Mouse (Mus musculus): ENCODE results near the gene Vps13c.

The Vps13c gene

GRCm38 (mm10) chr9:67831359-67832045 is 8.7 kb upstream of the Vps13c start:
- DNase-seq (ENCODE audit: low spot score in 2 of 2): no peak

- DNase-seq (ENCODE audit: low spot score in 2 of 2): peak in 1 of 2 experiments; percentile 11
Observed at GRCm38 (mm10) chr9:67832046-67832605, 8.1 kb upstream of the Vps13c start, which contains the start of gene C2cd4a. TSS of gene C2cd4a (minus strand) at chr9:67832330.

- DNase-seq (ENCODE audit: low spot score in 2 of 2): no peak
Observed at GRCm38 (mm10) chr9:67834535-67834934, 5.7 kb upstream of the Vps13c start.

- DNase-seq (ENCODE audit: low spot score in 2 of 2): no peak
Observed at GRCm38 (mm10) chr9:67837311-67837710, 2.9 kb upstream of the Vps13c start.

- no peak for DNase-seq (ENCODE audit: low spot score in 2 of 2)
Observed at GRCm38 (mm10) chr9:67842797-67843196, 2.6 kb downstream of the Vps13c start.

- no peak for DNase-seq (ENCODE audit: low spot score in 2 of 2)
Observed at GRCm38 (mm10) chr9:67845012-67845411, 4.8 kb downstream of the Vps13c start.

- DNase-seq (ENCODE audit: low spot score in 2 of 2): no peak
Observed at GRCm38 (mm10) chr9:67845648-67846047, 5.5 kb downstream of the Vps13c start.

- no peak for DNase-seq (ENCODE audit: low spot score in 2 of 2)
Observed at GRCm38 (mm10) chr9:67846089-67846488, 5.9 kb downstream of the Vps13c start.

GRCm38 (mm10) chr9:67847606-67848005 is 7.4 kb downstream of the Vps13c start:
- peak in 1 of 2 experiments; percentile 19 for DNase-seq (ENCODE audit: low spot score in 2 of 2)

- DNase-seq (ENCODE audit: low spot score in 2 of 2): no peak
Observed at GRCm38 (mm10) chr9:67849397-67849796, 9.2 kb downstream of the Vps13c start.

- no peak for DNase-seq (ENCODE audit: low spot score in 2 of 2)
Observed at GRCm38 (mm10) chr9:67849846-67850245, 9.7 kb downstream of the Vps13c start.

- no peak for DNase-seq (ENCODE audit: low spot score in 2 of 2)
Observed at GRCm38 (mm10) chr9:67851150-67851549, 11.0 kb downstream of the Vps13c start.

GRCm38 (mm10) chr9:67860273-67860672 is 20.1 kb downstream of the Vps13c start:
- DNase-seq (ENCODE audit: low spot score in 2 of 2): no peak

- no peak for DNase-seq (ENCODE audit: low spot score in 2 of 2)
Observed at GRCm38 (mm10) chr9:67863332-67863731, 23.1 kb downstream of the Vps13c start.

GRCm38 (mm10) chr9:67864011-67864410 is 23.8 kb downstream of the Vps13c start:
- DNase-seq (ENCODE audit: low spot score in 2 of 2): no peak

- no peak for DNase-seq (ENCODE audit: low spot score in 2 of 2)
Observed at GRCm38 (mm10) chr9:67865411-67865810, 25.2 kb downstream of the Vps13c start.

- no peak for DNase-seq (ENCODE audit: low spot score in 2 of 2)
Observed at GRCm38 (mm10) chr9:67867411-67867810, 27.2 kb downstream of the Vps13c start.

GRCm38 (mm10) chr9:67869691-67870450 is 29.7 kb downstream of the Vps13c start:
- DNase-seq (ENCODE audit: low spot score in 2 of 2): no peak

- DNase-seq (ENCODE audit: low spot score in 2 of 2): no peak
Observed at GRCm38 (mm10) chr9:67874522-67875222, 34.5 kb downstream of the Vps13c start.

- peak in 1 of 2 experiments; percentile 10 for DNase-seq (ENCODE audit: low spot score in 2 of 2)
Observed at GRCm38 (mm10) chr9:67875337-67875736, 35.1 kb downstream of the Vps13c start.

- DNase-seq (ENCODE audit: low spot score in 2 of 2): peak; percentile 33 to 48
Observed at GRCm38 (mm10) chr9:67877081-67877718, 37.0 kb downstream of the Vps13c start.
